Mouse (Mus musculus) heart, postnatal 0 days (tissue): ENCODE measurements around the gene Retreg3. TPM values are rescaled to one million over a fixed set of nuclear protein-coding genes. Genes with fewer than 3 reads are reported as not detected.

Source experiments
- ATAC-seq: fragments of 200-750 bp; cut with Nextera tagmentation; 2 replicates; pipeline ENCODE4 v1.8.0; 2017; ENCODE audit warnings: low read depth, moderate number of reproducible peaks, moderate library complexity; ENCODE audit not compliant: insufficient read depth
- DNase-seq: peaks from one replicate; pipeline ENCODE4 v3.0.0-alpha.2; 2016; ENCODE audit warnings: low spot score
- H3K27ac ChIP-seq: fragments of 300-500 bp; sonication (generic); 2 replicates; pipeline ENCODE4 v1.5.1; 2014; ENCODE audit warnings: low read depth, mild to moderate bottlenecking
- H3K27me3 ChIP-seq: fragments of 300-500 bp; sonication (generic); 2 replicates; pipeline ENCODE4 v1.6.1; 2014; ENCODE audit warnings: low read length, mixed read lengths; ENCODE audit not compliant: control insufficient read depth, insufficient read depth
- H3K36me3 ChIP-seq: fragments of 300-500 bp; sonication (generic); replicated peaks from 2 replicates; pipeline ENCODE4 v1.6.1; 2014; ENCODE audit warnings: low read length, mixed read lengths; ENCODE audit not compliant: control insufficient read depth, insufficient read depth
- H3K4me1 ChIP-seq: fragments of 300-500 bp; sonication (generic); 2 replicates; pipeline ENCODE4 v1.6.1; 2014; ENCODE audit warnings: antibody characterized with exemption; ENCODE audit not compliant: control insufficient read depth, insufficient read depth
- H3K4me2 ChIP-seq: fragments of 300-500 bp; sonication (generic); 2 replicates; pipeline ENCODE4 v1.6.1; 2014; ENCODE audit warnings: low read depth, mild to moderate bottlenecking, low read length, moderate library complexity
- H3K4me3 ChIP-seq: fragments of 300-500 bp; sonication (generic); 2 replicates; pipeline ENCODE4 v1.5.1; 2014; ENCODE audit warnings: low read depth, low read length
- H3K9ac ChIP-seq: fragments of 300-500 bp; sonication (generic); replicated peaks from 2 replicates; pipeline ENCODE4 v1.6.1; 2014; ENCODE audit warnings: low read depth, low read length, mixed read lengths
- H3K9me3 ChIP-seq: fragments of 300-500 bp; sonication (generic); replicated peaks from 2 replicates; pipeline ENCODE4 v1.6.1; 2016; ENCODE audit warnings: low read length; ENCODE audit not compliant: control insufficient read depth
- CTCF ChIP-seq: IDR thresholded peaks from 2 replicates; pipeline ENCODE4 v1.5.1; 2016; ENCODE audit warnings: antibody characterized with exemption, control low read depth, low read depth
- EP300 ChIP-seq: IDR thresholded peaks from 2 replicates; pipeline ENCODE4 v1.6.1; 2016; ENCODE audit warnings: antibody characterized with exemption, low read depth
- WGBS: fragments of 180-500 bp; shearing (Covaris S2); extraction: QIAGEN DNeasy Blood & Tissue Kit; methylation state at CpG from one replicate; pipeline ENCODE4 v1.1.7; 2014; 5-methylcytosine and 5-hydroxymethylcytosine counted together
- polyA plus RNA-seq: library from polyadenylated mRNA; unstranded; fragments of >200 nt; fragmentation: Nextera tagmentation; extraction: Ambion mirVana; gene quantifications from 2 replicates; pipeline ENCODE4 v1.2.1, GENCODE M21; 2015
- total RNA-seq: library from RNA; depleted of rRNA; stranded (reverse); fragments of >200 nt; gene quantifications from 2 replicates; pipeline ENCODE4 v1.2.3, GENCODE M21; 2014; ENCODE audit warnings: low replicate concordance

Gene Retreg3
- total and polyA plus RNA-seq, 2 experiments from 2014 or later: 11.3 to 47.6 TPM

GRCm38 (mm10) chr11:101111178-101111577, 8.5 kb downstream of the Retreg3 start:
- no peak overlapping the region for H3K27ac ChIP-seq
- 90% methylated on average over 4 of the region's 4 CpGs for WGBS
- H3K4me2 ChIP-seq: no peak overlapping the region
- H3K9ac ChIP-seq: no peak overlapping the region
- ATAC-seq (no peak), DNase-seq (no peak)
- no peak overlapping the region for H3K4me3 ChIP-seq
- H3K36me3 ChIP-seq: peaks cover 6% of the 10 kb centered on the region
- TF ChIP-seq EP300: no peak
- TF ChIP-seq CTCF: no peak
- H3K9me3 ChIP-seq: no peaks in the 10 kb centered on the region
- H3K27me3 ChIP-seq: no peaks in the 10 kb centered on the region
- no peaks in the 10 kb centered on the region for H3K4me1 ChIP-seq

GRCm38 (mm10) chr11:101110708-101111107, 9.0 kb downstream of the Retreg3 start:
- Histone ChIP-seq H3K9me3 (no peaks in the 10 kb centered on the region), H3K4me1 (no peaks in the 10 kb centered on the region)
- 58% methylated on average over 5 of the region's 5 CpGs for WGBS

GRCm38 (mm10) chr11:101109351-101109750, 10.3 kb downstream of the Retreg3 start:
- 77% methylated on average over 4 of the region's 4 CpGs for WGBS
- Histone ChIP-seq H3K27me3 (no peaks in the 10 kb centered on the region), H3K9me3 (no peaks in the 10 kb centered on the region), H3K27ac (no peak overlapping the region), H3K36me3 (peaks cover 19% of the 10 kb centered on the region), H3K4me1 (no peaks in the 10 kb centered on the region), H3K9ac (no peak overlapping the region), H3K4me2 (no peak overlapping the region), H3K4me3 (no peak overlapping the region)
- no peak for ATAC-seq
- TF ChIP-seq CTCF (no peak), EP300 (no peak)
- DNase-seq: no peak

More at GRCm38 (mm10) chr11:101110708-101111107, 9.0 kb downstream of the Retreg3 start:
- no peak overlapping the region for H3K4me2 ChIP-seq
- DNase-seq: no peak
- no peak for ATAC-seq
- H3K9ac ChIP-seq: no peak overlapping the region
- TF ChIP-seq EP300: no peak
- no peak for TF ChIP-seq CTCF
- no peak overlapping the region for H3K27ac ChIP-seq
- no peak overlapping the region for H3K4me3 ChIP-seq
- H3K27me3 ChIP-seq: no peaks in the 10 kb centered on the region
- H3K36me3 ChIP-seq: peaks cover 6% of the 10 kb centered on the region; the same call in 1 of the 2 replicates

GRCm38 (mm10) chr11:101103011-101103410, 16.7 kb downstream of the Retreg3 start:
- no peak overlapping the region for H3K4me2 ChIP-seq
- H3K27ac ChIP-seq: no peak overlapping the region
- DNase-seq: no peak
- no peaks in the 10 kb centered on the region for H3K9me3 ChIP-seq
- H3K4me1 ChIP-seq: no peaks in the 10 kb centered on the region
- no peak for ATAC-seq
- H3K4me3 ChIP-seq: no peak overlapping the region
- no peak overlapping the region for H3K9ac ChIP-seq
- WGBS: 80% methylated on average over 5 of the region's 5 CpGs
- H3K27me3 ChIP-seq: no peaks in the 10 kb centered on the region
- peaks cover 70% of the 10 kb centered on the region for H3K36me3 ChIP-seq
- TF ChIP-seq CTCF (no peak), EP300 (no peak)

DNA sequence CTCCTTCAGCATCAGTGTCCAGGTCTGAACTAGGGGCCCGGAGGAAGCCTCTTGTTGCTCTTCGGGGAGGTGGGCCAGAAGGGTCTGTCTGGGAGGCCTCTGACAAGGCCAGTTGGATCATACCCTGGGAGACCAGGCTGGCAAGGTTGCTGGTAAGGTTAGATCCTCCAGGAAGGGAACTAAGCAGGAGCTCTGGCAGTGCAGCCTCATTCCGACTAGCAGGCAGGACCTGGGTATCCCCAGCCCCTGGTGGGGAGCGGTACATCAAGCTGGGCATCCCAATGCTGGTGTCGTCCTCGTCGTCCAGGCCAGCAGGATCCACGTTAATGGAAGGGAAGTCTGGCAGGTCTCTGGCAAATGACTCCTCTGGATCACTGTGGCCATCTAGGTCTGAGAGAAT, 21.5 kb downstream of the Retreg3 start:
- H3K27ac ChIP-seq: no peak overlapping the region
- H3K4me1 ChIP-seq: no peaks in the 10 kb centered on the region; the same call in 1 of the 2 replicates
- no peaks in the 10 kb centered on the region for H3K9me3 ChIP-seq
- ATAC-seq (no peak), DNase-seq (no peak)
- 88% methylated on average over 8 of the region's 8 CpGs for WGBS
- H3K27me3 ChIP-seq: no peaks in the 10 kb centered on the region
- no peak overlapping the region for H3K4me3 ChIP-seq
- peaks cover 71% of the 10 kb centered on the region for H3K36me3 ChIP-seq
- H3K9ac ChIP-seq: no peak overlapping the region
- H3K4me2 ChIP-seq: no peak overlapping the region
- TF ChIP-seq EP300: no peak
- TF ChIP-seq CTCF: no peak
